Mouse (Mus musculus): ENCODE data around the gene Cldn13. TPM values are rescaled to one million over a fixed set of nuclear protein-coding genes. Genes with fewer than 3 reads are reported as not detected.
"Not testable (repeated sequence)": the region's sequence is repeated elsewhere in the genome, so short reads cannot be mapped to it uniquely, and the experiment has no call there.

Gene Cldn13
- polyA plus RNA-seq, 1 experiment from 2014 or later = 1.3 TPM

DNA sequence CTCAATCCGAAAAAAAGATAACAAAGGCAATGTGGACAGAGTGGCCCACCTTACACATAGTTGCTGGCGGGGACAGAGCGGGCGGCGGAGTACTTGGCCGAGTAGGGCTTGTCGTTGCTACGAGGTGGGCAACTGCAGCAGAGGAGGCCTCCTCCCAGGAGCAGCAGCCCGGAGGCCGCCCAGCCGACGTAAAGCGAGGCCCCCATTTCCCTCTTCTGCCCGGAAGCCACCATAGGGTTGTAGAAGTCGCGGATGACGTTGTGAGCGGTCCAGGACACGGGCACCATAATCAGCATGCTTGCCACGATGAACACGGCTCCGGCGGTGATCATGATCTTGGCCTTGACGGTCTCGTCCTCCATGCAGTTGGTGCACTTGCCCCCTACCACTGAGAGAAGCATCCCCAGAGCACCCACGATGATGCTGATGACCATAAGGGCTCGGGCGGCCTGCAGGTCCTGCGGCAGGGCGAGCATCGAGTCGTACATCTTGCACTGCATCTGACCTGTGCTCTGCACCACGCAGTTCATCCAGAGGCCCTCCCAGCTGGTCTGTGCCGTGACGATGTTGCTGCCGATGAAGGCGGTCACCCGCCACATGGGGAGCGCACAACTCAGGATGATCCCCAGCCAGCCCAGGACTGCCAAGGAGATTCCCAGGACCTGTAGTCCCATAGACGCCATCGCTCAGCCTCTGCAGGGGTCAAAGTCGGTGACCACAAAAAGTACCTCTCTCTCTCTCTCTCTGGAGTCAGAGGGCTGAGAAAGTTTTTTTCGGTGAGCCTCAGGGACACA, 30.9 kb upstream of the Cldn13 start:
- Histone ChIP-seq H3K4me1 (peaks cover 20% of the 10 kb centered on the region), H3K36me3 (no peaks in the 10 kb centered on the region), H3K9me3 (no peaks in the 10 kb centered on the region), H3K27me3 (peaks cover 38% of the 10 kb centered on the region), H3K27ac (peak overlapping the region; percentile 54), H3K4me3 (peak overlapping the region; percentile 35), H3K9ac (0 out of 2 replicates have a peak overlapping the region, but pooled peaks have one; percentile 23), H3K4me2 (peak overlapping the region; percentile 31)
- 19% methylated on average over 43 of the region's 43 CpGs for WGBS
- ATAC-seq (ENCODE audit: insufficient number of reproducible peaks, low FRiP score, low TSS enrichment, low read depth) = no peak

DNA sequence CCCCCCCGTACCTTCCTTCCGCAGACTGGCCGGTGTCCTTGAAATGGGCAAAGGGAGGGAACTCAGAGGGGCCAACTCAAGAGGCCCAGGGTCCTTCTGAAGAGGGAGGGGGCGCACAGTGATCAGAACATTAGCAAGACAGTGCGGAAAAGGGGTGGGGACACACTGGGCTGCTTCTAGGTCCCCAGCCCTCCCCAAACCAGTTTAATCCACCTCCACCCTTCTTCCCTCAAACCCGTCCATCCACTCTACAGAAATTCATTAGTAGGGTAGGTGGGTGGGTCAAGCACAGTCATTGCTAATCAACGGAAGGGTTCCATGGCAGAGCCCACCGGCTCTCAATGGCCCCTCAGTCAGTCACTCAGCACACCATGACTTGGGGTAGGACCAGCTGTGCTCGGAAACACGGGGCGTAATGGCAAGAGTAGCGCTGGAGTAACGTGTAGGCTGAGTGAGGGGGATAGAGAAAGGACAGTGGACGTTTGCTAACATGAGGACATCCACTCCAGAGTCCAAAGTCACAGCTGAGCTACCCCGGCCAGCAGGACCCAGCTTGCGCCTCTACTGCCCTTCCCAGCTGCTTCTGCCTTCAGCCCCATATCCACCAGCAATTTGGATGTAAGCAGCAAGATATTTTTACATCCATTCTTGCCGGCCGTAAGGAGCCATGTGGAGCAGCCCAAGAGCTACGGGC, 30.1 kb upstream of the Cldn13 start:
- H3K27me3 ChIP-seq = peaks cover 38% of the 10 kb centered on the region
- ATAC-seq (ENCODE audit: insufficient number of reproducible peaks, low FRiP score, low TSS enrichment, low read depth) = no peak
- WGBS = 41% methylated on average over 17 of the region's 19 CpGs
- H3K4me3 ChIP-seq = peak overlapping the region; percentile 35
- 0 out of 2 replicates have a peak overlapping the region, but pooled peaks have one; percentile 23 for H3K9ac ChIP-seq
- no peaks in the 10 kb centered on the region for H3K36me3 ChIP-seq
- H3K9me3 ChIP-seq = no peaks in the 10 kb centered on the region
- peaks cover 16% of the 10 kb centered on the region for H3K4me1 ChIP-seq
- H3K27ac ChIP-seq = peak overlapping the region; percentile 54
- H3K4me2 ChIP-seq = peak overlapping the region; percentile 31

DNA sequence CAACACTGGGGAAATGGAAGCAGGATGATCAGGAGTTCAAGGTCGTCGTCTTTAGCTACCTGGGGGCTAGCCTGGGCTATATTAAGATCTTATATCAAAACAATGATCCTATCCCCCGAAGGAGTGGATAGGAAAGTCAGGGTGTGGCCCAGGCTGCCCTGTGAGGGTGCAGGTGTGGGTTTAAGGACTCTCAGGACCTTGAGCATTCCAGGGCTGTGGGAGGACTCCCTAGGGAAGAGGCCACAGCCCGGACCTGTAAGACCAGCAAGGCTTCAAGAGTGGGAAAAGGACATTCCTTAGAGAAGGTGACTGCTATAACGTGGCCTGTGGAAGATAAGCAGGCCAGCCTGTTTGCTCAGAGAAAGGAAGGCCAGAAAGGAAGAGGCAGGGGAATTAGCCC, 28.9 kb upstream of the Cldn13 start:
- H3K27me3 ChIP-seq = peaks cover 38% of the 10 kb centered on the region
- WGBS = 69% methylated on average over 5 of the region's 5 CpGs
- no peak overlapping the region for H3K4me2 ChIP-seq

DNA sequence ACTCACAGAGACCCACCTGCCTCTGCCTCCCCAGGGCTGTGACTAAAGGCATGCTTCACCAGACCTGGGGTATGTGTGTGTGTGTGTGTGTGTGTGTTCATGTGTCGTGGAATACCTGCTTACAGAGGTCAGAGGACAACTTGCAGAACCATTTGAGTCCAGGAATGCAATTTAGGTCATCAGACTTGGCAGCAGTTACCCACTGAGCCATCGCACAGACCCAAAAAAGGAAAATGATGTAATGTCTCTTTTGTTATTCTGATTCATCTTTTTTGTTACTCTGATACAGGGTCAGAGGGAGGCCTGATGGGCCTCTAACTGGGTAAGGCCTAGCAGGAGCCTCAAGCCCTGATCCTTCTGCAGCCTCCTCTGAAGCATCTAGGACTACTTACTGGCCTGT, 27.4 kb upstream of the Cldn13 start:
- Histone ChIP-seq H3K9ac (no peak overlapping the region), H3K4me2 (no peak overlapping the region), H3K4me1 (peaks cover 16% of the 10 kb centered on the region), H3K9me3 (no peaks in the 10 kb centered on the region), H3K27ac (no peak overlapping the region), H3K4me3 (no peak overlapping the region), H3K27me3 (peaks cover 34% of the 10 kb centered on the region), H3K36me3 (no peaks in the 10 kb centered on the region)
- no peak for ATAC-seq (ENCODE audit: insufficient number of reproducible peaks, low FRiP score, low TSS enrichment, low read depth)
- 63% methylated on average over 2 of the region's 2 CpGs for WGBS

More for the DNA sequence above, 28.9 kb upstream of the Cldn13 start:
- Histone ChIP-seq H3K9ac (no peak overlapping the region), H3K36me3 (no peaks in the 10 kb centered on the region), H3K4me3 (no peak overlapping the region), H3K9me3 (no peaks in the 10 kb centered on the region), H3K4me1 (peaks cover 16% of the 10 kb centered on the region), H3K27ac (no peak overlapping the region)
- ATAC-seq (ENCODE audit: insufficient number of reproducible peaks, low FRiP score, low TSS enrichment, low read depth) = no peak

- Histone ChIP-seq H3K27ac (peak overlapping the region; percentile 43; the same call in 1 of the 2 replicates), H3K27me3 (peaks cover 23% of the 10 kb centered on the region), H3K36me3 (no peaks in the 10 kb centered on the region), H3K4me1 (peaks cover 7% of the 10 kb centered on the region), H3K9ac (no peak overlapping the region), H3K9me3 (no peaks in the 10 kb centered on the region), H3K4me2 (no peak overlapping the region), H3K4me3 (no peak overlapping the region)
- ATAC-seq (ENCODE audit: insufficient number of reproducible peaks, low FRiP score, low TSS enrichment, low read depth) = no peak
- 63% methylated on average over 14 of the region's 14 CpGs for WGBS
Measured at GRCm38 (mm10) chr5:134941472-134942209, 26.3 kb upstream of the Cldn13 start.

GRCm38 (mm10) chr5:134939554-134939953, 24.2 kb upstream of the Cldn13 start:
- ATAC-seq (ENCODE audit: insufficient number of reproducible peaks, low FRiP score, low TSS enrichment, low read depth); H3K4me2 ChIP-seq: not testable (repeated sequence)
- 90% methylated on average over 4 of the region's 7 CpGs for whole genome bisulfite sequencing

GRCm38 (mm10) chr5:134939069-134939468, 23.7 kb upstream of the Cldn13 start:
- Histone ChIP-seq H3K9ac (no peak overlapping the region), H3K27me3 (0 out of 2 replicates have a peak, but pooled peaks cover under 1% of the 10 kb centered on the region), H3K4me2 (no peak overlapping the region), H3K27ac (no peak overlapping the region), H3K36me3 (no peaks in the 10 kb centered on the region), H3K4me1 (no peaks in the 10 kb centered on the region), H3K4me3 (no peak overlapping the region), H3K9me3 (no peaks in the 10 kb centered on the region)
- ATAC-seq (ENCODE audit: insufficient number of reproducible peaks, low FRiP score, low TSS enrichment, low read depth) = no peak
- whole genome bisulfite sequencing = 82% methylated on average over 3 of the region's 3 CpGs

More at GRCm38 (mm10) chr5:134939554-134939953, 24.2 kb upstream of the Cldn13 start:
- not testable (repeated sequence) for H3K27me3 ChIP-seq, H3K36me3 ChIP-seq, H3K27ac ChIP-seq, H3K4me1 ChIP-seq, H3K9me3 ChIP-seq, H3K9ac ChIP-seq, H3K4me3 ChIP-seq

DNA sequence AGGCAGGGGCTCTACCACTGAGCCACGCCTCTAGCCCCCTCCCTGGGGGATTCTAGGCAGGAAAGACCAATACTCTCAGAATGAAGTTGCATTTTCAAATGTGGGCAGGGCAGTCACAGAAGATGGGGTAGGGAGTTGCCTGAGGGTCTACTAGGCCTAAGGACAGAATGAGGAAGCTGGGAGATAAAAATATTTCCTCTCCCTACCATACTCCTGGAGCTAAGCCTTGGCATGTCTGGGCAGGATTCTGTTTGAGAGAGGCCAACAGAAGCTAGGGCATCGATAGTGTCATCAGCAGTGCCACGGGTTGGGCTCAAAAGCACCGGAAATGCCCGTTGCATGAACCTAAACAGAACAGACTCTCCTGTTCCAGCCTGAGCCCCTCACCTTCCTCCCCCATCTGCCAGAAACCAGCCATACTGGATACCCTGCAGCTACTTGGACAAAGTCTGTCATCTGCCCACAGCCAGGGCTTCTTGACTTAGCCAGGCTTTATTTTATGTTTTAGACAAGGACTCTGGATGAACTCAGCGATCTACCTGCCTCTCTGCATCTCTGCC, 21.4 kb upstream of the Cldn13 start:
- no peak for ATAC-seq (ENCODE audit: insufficient number of reproducible peaks, low FRiP score, low TSS enrichment, low read depth)
- H3K27me3 ChIP-seq = no peaks in the 10 kb centered on the region
- WGBS = 78% methylated on average over 6 of the region's 6 CpGs
- H3K36me3 ChIP-seq = no peaks in the 10 kb centered on the region; the same call in 1 of the 2 replicates
- no peak overlapping the region for H3K27ac ChIP-seq
- H3K9ac ChIP-seq = no peak overlapping the region
- peaks cover 7% of the 10 kb centered on the region for H3K4me1 ChIP-seq
- H3K4me2 ChIP-seq = no peak overlapping the region
- no peaks in the 10 kb centered on the region for H3K9me3 ChIP-seq
- no peak overlapping the region for H3K4me3 ChIP-seq

GRCm38 (mm10) chr5:134936051-134936450, 20.7 kb upstream of the Cldn13 start:
- 87% methylated on average over 6 of the region's 6 CpGs for WGBS
- no peak overlapping the region for H3K27ac ChIP-seq
- no peak overlapping the region for H3K9ac ChIP-seq
- H3K4me2 ChIP-seq = no peak overlapping the region
- no peak for ATAC-seq (ENCODE audit: insufficient number of reproducible peaks, low FRiP score, low TSS enrichment, low read depth)
- H3K27me3 ChIP-seq = no peaks in the 10 kb centered on the region
- H3K9me3 ChIP-seq = no peaks in the 10 kb centered on the region
- H3K36me3 ChIP-seq = no peaks in the 10 kb centered on the region; the same call in 1 of the 2 replicates
- H3K4me3 ChIP-seq = no peak overlapping the region
- peaks cover 7% of the 10 kb centered on the region for H3K4me1 ChIP-seq

DNA sequence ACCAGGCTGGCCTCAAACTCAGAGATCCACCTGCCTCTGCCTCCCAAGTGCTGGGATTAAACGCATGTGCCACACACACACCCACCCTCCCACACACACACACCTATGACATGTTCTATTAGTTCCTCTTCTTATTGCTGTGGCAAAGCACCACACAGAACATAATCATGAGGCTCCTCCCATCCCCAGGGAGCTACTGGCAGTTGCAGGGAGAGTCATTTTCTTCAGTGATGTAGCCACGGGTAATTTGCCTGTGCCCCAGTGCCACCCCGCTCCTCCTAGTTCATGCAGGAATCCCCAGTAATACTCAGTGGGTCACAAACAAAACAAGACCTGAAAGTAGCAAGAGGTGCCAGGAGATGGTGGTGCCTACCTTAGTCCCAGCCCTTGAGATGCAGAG, 19.3 kb upstream of the Cldn13 start:
- ATAC-seq (ENCODE audit: insufficient number of reproducible peaks, low FRiP score, low TSS enrichment, low read depth) = no peak

GRCm38 (mm10) chr5:134933686-134934085, 18.4 kb upstream of the Cldn13 start:
- not testable (repeated sequence) for H3K27ac ChIP-seq; H3K4me3 ChIP-seq; H3K9me3 ChIP-seq; ATAC-seq (ENCODE audit: insufficient number of reproducible peaks, low FRiP score, low TSS enrichment, low read depth); H3K4me1 ChIP-seq; H3K4me2 ChIP-seq; H3K9ac ChIP-seq; H3K27me3 ChIP-seq; H3K36me3 ChIP-seq
- 88% methylated on average over 5 of the region's 5 CpGs for WGBS

More for the DNA sequence above, 19.3 kb upstream of the Cldn13 start:
- no peaks in the 10 kb centered on the region; the same call in 1 of the 2 replicates for H3K36me3 ChIP-seq
- H3K4me1 ChIP-seq = peaks cover 7% of the 10 kb centered on the region
- H3K27ac ChIP-seq = no peak overlapping the region
- H3K4me2 ChIP-seq = no peak overlapping the region
- H3K4me3 ChIP-seq = no peak overlapping the region
- WGBS = 85% methylated on average over 3 of the region's 3 CpGs
- no peaks in the 10 kb centered on the region for H3K27me3 ChIP-seq
- H3K9ac ChIP-seq = no peak overlapping the region
- H3K9me3 ChIP-seq = no peaks in the 10 kb centered on the region
